17 mouse cellular contexts compared by ENCODE assay signal in genomic region chr14:54034516-54034915, GRCm38 (mm10).
"Had no signal": no experiment of that assay in that cellular context is flagged by ENCODE, and none has a peak within 500 bp of the region (broad histone marks: within the 10 kb centered on the region; RNA-seq: fewer than 3 reads in every experiment).

No protein-coding gene starts in this region.

- DNase-seq: left cerebral cortex, postnatal 4 days; liver; liver, embryonic 13.5 days; liver, postnatal 0 days; lung, adult 18-20 months; lung, adult 2 months; lung, embryonic 14.5 days; lung, postnatal 10 days; lung, postnatal 14 days; lung, postnatal 36 days; lung, postnatal 4 days; midbrain, embryonic 14.5 days had no signal

- ATAC-seq: liver, embryonic 12.5 days; liver, postnatal 0 days; lung, postnatal 0 days; midbrain, embryonic 13.5 days; midbrain, embryonic 15.5 days; midbrain, embryonic 16.5 days had no signal
